Mouse (Mus musculus): ENCODE measurements around the gene Fastk. TPM values are rescaled to one million over a fixed set of nuclear protein-coding genes. Genes with fewer than 3 reads are reported as not detected.
A peak's percentile ranks its signal among the peaks of the same experiment; 100 is the strongest.

Fastk gene
- total RNA-seq, 4 experiments from 2014 or later = 128 to 142 (median 135) TPM

DNA sequence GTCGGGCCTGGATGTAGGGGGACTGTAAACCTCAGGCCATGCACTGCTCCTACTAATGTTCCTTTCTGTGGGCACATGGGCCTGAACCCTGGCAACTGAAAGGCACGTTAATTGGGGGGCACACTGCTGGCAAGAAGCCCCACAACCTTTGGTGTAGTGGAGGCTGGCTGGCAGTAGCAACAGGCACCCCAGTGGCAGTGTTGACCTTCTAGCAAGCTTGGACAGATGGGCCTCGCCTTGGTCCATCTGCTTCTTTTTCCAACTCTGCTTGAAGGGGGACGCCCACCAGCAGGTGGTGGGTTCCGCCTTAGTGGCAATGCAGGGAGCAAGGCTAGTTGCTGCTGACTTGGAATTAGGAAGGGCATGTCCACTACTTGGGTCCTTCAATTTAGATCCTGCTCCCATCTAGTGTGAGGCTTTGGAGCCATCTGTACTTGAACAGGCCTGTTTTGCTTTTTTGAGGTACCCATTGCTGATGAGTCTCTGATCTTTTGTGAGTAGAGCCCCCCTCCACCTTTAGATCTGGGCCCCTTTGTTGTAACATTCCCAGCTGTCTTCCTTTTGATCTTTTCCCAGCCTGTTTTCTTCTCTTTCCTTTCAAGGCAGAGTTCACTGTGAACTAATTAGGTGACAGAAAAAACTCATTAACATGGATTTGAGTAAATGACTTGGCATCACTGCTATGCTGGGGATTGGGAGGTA is 8.3 kb upstream of the Fastk start:
- no peak for DNase-seq (ENCODE audit: low spot score in 2 of 2)

DNA sequence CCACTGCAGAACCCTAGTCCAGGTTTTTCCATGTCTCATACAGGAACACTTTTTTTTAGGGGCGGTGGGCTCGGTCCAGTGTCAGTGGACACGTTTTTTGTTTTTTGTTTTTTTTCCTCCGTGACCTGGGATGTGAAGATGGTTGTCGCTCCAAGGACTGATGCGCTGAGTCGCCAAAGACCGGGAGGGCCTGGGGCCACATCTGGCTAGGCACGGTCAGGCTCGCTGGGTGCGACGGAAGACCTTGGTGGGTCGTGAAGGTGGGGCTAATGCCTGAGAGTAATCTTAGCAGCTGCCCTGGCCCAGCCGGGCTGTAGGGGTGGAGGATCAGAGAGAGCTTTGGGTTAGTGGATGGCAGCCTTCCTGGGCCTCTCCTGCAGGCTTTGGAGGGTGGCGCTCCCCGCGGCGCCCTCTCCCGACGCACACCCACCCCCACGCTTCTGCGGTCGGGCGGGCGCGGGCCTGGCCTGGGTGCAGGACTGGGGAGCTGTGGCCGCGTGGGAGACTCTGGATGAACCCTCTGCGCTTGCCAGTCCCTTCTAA is 7.7 kb upstream of the Fastk start:
- no peak for DNase-seq (ENCODE audit: low spot score in 2 of 2)

DNA sequence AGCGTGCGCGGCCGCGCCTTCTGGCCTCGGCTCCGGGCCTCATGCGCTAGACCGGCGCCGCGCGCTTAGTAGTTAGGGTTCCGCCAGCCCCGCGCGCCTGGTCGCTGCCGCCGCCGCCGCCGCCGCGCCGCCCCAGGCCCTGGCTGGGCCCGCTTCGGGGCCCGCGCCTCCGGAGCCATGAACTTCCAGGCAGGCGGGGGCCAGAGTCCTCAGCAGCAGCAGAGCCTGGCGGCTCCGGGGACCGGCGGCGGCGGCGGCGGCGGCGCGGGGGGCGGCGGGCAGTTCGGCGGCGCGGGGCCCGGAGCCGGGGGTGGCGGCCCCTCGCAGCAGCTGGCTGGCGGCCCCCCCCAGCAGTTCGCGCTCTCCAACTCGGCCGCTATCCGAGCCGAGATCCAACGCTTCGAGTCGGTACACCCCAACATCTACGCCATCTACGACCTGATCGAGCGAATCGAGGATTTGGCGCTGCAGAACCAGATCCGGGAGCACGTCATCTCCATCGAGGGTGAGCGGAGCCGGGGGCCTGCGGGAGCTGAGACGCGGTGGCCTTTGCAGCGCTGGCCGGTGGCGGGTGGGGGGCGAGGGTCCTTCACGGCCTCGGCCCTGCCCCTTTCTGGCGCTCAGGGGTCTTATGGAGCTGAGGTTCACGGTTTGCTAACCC is 7.1 kb upstream of the Fastk start, which contains the start of gene Agap3:
Agap3 (plus strand) TSS at position 148 of the 661 bp plus-strand sequence.
- no peak for DNase-seq (ENCODE audit: low spot score in 2 of 2)

DNA sequence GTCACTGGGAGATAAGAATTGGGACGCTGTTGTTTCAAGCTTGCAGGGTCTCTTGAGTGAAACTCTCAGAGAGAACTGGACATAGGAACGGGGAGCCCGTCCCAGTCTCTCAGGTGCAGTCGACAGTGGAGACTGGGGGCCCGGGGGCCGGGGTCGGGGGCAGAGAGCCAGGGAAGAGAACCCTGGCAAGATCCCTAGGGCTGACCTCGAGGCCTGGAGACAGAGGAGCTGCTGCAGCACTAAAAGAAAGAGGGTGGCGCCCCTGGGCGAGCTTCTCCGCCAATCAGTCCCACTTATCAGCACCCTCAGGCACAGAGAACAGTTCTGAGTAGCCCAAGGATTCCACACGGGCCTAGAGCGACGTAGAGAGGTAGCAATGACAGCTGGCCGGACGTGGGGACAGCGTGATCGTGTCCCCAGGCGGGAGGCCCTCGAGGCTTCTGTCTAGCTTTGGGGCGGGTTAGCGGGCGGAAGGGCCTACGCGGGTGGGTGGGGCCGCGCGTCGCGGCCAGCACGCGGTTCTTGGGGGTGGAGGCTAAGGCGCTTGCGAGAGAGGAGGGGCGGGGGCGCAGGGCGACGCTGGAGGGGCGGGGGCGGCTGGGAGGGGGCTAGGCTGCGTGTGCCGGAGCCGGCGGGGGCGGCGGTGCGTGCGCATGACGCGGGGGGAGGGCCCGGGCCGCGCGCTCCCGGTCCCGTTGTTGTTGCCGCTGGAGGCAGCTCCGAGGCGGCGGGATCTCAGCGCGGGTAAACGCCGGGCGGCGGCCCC is 6.4 kb upstream of the Fastk start:
- peak; percentile 61 to 86 for DNase-seq (ENCODE audit: low spot score in 2 of 2)

DNA sequence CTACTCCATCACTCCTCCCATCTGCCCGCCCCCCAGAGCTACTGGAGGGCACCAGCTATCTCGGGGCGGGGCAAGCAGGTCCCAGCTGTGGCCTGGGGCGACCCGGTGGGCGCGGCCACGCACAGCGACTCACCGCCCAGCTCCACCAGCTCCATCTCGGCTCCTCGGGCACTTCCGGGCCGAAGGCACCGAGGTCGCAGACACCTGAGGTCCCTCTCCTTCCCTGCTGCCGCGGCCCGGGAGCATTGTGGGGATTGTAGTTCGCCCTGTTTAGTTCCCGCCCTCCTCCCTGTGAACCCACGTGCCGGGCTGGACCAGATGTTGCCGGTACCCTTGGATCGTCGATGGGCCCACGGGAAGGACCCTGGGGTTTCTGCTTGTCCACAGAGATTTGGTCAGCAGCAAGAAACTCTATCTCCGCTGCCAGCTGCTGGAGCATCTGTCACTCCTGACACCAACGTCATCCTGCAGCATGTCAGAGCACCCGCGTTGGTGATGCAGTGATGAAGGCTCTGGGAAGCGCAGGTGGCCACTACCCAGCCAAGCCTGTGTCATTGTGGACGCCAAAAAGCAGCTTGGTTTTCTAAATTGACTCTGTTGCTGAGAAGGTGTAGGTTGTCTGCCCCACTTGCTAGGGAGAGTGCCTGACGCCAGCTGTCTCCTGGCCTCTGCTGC is 2.7 kb upstream of the Fastk start, which contains the start of gene Tmub1:
Tmub1 (minus strand) TSS at position 231 of the 675 bp plus-strand sequence.
- DNase-seq (ENCODE audit: low spot score in 2 of 2) = peak; percentile 78 to 83

DNA sequence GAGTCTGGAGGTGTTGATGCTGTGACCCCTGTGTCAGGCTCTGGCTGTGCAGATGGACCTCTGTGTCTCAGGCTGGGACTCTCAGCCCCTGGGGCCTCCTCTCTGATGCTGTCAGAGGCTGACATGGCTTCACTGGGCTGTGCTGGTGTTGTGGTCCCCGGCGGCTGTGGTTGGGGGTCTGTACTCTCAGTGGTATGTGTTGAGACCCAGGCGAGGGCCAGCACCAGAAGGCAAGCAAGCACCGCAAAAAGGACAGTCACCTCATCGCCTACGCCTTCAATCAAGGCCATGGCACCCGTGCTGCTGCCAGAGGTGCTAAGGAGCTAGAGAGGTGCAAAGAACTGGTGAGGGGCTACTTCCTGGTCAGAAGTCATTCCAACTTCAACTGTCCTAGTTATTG is 1.5 kb upstream of the Fastk start:
- no peak for DNase-seq (ENCODE audit: low spot score in 2 of 2)

DNA sequence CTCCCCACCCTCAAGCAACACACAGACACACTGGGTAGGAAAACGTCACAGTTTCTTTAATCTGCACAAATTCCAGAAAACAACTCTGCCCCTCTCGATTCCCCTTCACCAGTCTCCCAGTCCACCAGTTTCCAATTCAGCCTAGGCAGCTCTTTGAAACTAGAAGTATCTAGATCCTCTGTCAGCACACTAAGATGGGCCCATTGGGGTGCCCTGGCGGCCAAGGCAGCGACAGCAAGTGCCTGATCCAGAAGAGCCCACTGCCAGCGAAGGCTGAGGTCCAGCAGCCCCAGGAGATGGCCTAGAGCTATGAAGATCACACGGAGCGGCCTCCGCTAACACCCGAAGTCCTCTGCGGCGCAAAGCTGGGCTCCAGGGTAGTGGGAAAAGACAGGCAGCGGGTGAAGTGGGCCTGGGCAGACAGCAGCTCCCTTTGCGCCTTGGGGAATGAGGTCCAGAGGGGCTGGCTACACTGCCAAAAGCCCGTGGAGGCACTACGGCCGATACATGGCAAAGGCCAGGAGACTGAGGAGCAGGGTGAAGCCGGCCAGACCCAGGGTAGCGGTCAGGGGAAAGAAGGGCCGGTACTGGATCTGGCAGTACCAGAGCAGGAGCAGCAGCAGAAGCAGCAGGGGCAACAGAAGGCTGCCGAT is 467 bp upstream of the Fastk start:
- DNase-seq (ENCODE audit: low spot score in 2 of 2) = no peak

DNA sequence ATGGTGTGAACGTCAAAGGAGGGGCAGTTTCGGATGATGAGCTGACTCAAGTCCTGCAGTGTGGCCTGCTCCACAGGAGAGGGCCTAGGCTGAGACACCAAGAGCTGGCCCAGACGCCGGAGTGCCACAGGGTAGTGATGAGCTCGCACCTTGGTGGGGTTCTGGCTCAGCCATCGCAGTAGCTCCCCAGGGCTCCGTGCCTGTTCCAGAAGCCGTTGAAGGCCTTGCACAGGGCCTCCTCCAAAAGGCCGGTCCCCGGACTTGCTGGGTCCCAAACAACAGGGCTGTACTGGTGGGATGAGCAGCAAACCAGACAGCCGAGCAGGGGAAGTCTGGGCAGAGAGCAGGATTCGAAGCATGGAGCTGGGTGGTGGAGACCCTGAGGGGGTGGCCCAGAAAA is 1.2 kb downstream of the Fastk start:
- no peak for DNase-seq (ENCODE audit: low spot score in 2 of 2)

DNA sequence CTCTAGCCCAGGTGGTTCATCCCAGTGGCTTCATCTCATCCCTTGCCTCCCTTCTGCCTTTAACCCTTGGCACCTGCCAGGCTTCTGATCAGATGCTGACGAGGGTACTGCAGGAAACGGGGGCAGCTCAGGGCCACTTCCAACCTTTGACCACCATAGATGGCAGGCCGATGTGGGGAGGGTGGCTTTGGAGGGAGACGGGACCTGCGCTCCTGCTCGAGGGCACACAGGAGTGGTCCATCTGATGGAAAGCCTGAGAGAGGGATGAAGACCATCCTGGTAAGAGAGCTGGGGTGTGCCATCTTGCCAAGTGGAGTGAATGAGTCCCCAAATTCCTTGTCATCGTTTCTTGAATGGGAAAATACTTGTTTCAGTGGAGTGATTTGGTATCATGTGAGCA is 1.9 kb downstream of the Fastk start:
- no peak for DNase-seq (ENCODE audit: low spot score in 2 of 2)

DNA sequence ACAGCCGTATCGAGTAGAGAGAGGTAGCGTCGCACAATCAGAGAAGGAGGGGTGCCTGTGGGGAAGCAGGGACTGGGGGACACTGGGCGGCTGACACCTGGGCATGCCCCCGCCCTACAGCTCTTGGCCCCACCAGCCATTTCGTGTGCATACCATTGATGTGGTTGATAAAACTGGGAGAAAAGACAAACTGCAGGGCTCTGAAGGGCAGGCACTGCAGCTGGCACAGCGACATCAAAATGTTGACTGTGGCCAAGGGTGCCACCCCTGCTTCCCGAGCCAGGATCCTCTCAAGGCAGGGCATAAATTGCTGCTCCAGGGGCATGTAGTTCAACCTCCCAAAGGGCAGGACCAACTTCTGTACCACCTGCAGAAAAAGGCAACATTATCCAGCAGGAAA is 3.1 kb downstream of the Fastk start:
- DNase-seq (ENCODE audit: low spot score in 2 of 2) = no peak

DNA sequence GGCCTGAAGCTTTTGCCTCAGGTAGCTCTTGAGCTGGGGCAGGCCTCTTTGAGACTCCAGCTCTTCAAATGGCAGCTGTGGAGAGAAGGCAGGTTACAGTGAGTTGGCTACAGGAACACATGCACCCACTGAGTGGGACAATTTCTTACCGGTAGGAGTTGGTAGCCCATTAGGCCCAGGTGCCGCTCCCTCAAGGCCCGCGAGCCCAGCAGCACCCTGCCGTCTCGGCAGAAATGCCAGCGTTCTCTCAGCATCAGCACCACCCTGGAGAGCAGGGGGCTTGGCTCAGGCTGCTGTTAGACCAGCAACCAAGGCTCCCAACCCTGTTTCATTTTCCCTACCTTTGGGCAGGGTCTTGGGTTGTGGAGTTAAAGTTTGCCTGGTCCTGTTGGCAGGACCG is 3.9 kb downstream of the Fastk start:
- no peak for DNase-seq (ENCODE audit: low spot score in 2 of 2)

DNA sequence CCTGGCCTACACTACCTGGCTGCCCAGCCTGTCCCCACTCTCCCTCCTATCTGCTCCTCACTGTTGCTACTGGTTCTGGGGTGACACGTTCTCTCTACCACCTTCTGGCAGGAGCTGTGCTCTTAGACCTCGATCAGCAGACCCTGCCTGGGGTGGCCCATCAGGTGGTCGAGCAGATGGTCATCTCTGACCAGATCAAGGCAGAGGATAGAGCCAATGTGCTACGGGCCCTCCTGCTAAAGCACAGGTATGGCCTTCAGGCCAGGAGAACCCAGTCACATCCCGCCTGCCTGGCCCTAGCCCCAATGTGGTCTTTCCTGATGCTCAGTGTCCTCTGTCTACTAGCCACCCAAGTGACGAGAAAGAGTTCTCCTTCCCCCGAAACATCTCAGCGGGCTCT is 11.1 kb downstream of the Fastk start:
- no peak for DNase-seq (ENCODE audit: low spot score in 2 of 2)

DNA sequence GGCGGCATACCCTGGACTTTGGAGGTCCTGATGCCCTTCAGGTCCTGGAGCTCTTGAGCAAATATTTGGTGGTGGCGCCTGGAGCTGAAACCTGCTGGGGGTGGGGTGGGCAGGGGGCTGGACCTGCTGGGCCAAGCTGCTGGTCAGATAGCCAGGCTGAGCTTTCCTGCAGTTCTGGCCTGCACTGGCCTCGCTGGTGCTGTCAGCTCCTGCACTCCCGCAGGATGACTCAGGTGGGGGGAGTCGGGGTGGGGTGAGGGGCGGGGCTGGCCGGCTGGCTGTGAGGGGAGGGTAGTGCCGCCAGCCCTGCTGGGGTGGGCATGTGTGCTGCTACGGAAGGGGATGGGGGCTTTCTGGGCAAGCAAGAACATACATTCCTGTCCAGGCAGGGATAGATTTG is 16.5 kb downstream of the Fastk start:
- DNase-seq (ENCODE audit: low spot score in 2 of 2) = no peak

DNA sequence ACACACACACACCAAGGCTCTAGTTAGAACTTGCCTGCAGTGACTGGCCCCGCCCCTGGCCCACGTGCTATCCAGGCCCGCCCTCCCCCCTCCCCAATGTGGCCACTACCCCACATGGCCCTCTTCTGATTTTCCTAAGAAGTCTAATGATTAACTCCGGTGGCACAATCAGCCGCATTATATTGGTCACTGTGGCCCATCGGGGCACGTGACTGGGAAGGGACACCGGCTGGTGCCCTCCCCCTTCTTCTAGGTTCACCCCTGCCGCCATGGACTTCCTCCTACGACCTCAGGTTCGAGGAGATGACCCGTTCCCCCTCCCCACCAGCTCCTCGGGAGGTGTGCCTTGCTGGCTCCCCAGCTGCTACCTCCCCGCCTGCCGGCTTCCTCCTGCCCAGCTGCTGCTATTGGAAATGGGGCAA is 17.1 kb downstream of the Fastk start:
- DNase-seq (ENCODE audit: low spot score in 2 of 2) = peak in 1 of 2 experiments; percentile 18

DNA sequence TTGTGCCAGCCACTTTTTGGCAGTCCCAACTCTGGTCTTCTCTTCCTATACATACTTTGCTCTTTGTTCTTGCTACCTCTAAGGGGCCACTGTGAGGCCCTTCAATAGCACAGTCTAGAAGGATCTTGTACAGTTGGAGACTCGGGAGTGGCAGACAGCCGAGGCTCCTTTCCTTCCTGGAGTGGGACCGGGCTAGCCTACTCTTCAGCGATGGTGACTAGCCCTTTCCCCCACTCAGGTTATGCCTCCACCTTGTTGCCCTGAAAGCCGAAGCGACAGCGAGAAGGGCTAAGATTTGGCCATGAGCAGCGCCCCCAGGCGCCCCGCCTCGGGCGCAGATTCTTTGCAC is 17.8 kb downstream of the Fastk start:
- peak in 1 of 2 experiments; percentile 9 for DNase-seq (ENCODE audit: low spot score in 2 of 2)

DNA sequence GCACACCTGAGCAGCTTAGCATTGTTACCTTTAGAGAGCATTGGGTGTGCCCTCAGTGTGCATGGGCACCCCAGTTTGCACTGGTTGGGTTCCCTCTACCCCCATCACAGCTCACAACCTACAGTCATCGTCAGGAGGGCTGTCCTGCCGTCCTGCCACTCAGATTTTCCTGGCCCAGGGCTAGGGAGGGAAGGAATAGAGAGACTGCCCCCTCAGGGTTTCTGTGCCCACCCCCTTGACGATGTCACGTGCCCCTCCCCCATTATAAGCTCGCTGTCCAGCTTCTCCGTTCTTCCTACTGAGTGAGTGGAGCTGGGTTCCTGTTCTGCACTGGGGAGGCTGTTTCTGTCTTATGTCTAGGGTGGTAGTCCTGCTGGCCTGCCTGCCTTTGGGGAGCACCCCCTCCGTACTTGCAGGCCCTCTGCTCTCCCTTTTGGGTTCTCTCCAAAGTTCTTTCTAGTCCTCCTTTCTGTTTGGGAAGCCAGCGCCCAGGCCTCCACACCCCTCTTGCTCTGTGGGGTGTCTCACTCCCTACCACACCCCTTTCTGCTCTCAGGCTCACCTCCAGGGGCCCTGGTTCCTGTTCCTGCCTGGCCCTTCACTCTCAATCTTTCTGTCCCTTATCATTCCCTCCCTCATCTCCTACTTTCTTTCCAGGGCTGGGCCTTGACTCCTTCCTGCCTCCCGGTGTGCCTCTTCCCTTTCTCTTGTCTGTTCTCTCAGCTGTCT is 18.4 kb downstream of the Fastk start:
- DNase-seq (ENCODE audit: low spot score in 2 of 2) = peak in 1 of 2 experiments; percentile 20

DNA sequence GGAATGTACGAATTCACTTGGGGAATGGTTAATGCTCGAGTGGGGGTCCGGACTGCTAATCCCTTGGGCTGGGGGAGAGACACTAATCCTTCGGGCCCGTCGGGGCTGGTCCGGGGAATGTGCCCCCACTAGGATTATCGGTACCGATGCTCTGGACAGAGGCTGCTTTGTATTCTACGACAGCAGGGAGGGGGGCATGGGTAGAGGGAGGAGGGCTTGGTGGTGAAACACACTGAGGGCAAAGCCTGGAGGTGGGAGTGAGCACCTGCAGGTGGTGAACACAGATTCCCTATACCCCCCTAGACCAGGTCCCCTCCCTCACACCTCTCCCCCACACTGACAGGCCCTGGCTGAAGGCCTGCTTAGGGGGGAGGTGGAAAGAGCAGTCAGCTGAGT is 19.1 kb downstream of the Fastk start:
- peak in 1 of 2 experiments; percentile 47 for DNase-seq (ENCODE audit: low spot score in 2 of 2)

DNA sequence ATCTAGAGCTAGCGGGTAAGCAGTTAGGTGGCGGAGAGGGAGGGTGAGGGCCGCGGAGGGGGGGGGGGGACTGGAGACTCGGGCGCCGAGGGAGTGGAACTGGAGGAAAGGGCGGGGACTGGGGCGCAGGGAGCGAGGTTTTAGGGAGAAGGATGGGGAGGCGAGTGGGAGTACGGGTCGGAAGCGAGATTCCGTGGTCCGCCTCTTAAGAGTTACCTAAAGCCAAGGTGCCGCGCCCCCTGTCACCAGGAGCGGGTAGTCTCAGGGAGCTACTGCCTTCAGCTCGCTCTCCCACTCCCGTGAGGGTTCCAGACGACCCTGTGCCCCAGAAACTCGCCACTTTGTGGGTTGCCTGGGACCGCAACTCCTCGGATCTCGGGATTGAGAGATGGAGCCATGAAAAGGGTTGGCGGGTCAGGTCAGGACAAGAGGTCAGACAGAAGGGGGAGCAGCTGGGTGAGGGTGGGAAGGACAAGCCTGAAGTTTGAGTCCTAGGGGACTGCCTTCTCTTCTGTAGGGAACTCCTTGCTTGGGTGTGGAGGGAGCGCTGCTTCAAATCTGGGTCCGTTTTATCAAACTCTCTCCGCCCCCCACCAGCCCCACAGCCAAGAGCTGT is 19.6 kb downstream of the Fastk start:
- peak in 1 of 2 experiments; percentile 38 for DNase-seq (ENCODE audit: low spot score in 2 of 2)

DNA sequence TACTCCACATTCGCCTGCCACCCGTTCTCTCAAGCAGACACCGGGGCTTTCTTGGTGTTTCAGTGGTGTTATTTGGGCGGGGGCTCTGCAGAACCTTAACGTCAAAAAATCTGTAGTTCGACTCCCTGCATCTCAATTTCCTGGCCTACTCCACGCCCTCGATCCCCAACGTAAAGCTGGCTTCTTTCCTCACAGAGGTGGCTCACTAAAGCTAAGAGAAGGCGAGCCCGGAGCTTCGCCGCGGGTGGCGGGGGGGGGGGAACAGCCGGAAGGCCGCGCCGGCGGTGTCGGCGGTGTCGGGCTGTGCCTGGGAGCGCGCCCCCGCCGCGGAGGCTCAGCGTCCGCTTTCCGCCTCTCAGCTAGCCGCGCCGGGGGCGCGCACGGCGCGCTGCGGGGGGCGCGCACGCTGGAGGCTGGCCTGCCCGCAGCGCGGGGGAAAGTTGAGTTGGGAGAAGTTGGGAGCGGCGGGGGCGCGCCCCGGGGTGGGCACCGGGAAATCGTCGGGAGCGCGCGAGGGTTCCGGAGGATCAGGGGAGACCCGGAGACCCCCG is 20.2 kb downstream of the Fastk start:
- DNase-seq (ENCODE audit: low spot score in 2 of 2) = peak in 1 of 2 experiments; percentile 72

Data from left cerebral cortex, adult 8-10 months (tissue).